Mouse (Mus musculus): Measurements from ENCODE around the gene Rnf19b. TPM values are rescaled to one million over a fixed set of nuclear protein-coding genes. Genes with fewer than 3 reads are reported as not detected.

Gene Rnf19b
- total and polyA plus RNA-seq, 3 experiments, result 10.8 to 76.9 (median 42.8) TPM

- no peak for TF ChIP-seq CTCF (IDR thresholded peaks at IDR 0.05; ENCODE audit: low read depth, low read length)
- TF ChIP-seq GATA2 (IDR thresholded peaks at IDR 0.05; ENCODE audit: borderline replicate concordance, low read depth, low read length), result no peak
- no peak for TF ChIP-seq TAL1 (conservative IDR thresholded peaks at IDR 0.05; ENCODE audit: low read depth, low read length)
- no peak for TF ChIP-seq GATA1 (IDR thresholded peaks at IDR 0.05; ENCODE audit: borderline replicate concordance, low read length)
- TF ChIP-seq POLR2AphosphoS5 (IDR thresholded peaks at IDR 0.05; ENCODE audit: insufficient replicate concordance, low read depth, low read length), result no peak
- Histone ChIP-seq H3K36me3 (replicated peaks) (peaks cover 6% of the 10 kb centered on the region), H3K4me3 (ENCODE audit: low read depth, low read length) (no peak overlapping the region), H3K4me1 (ENCODE audit: insufficient read depth, low read depth, low read length) (peaks cover 50% of the 10 kb centered on the region), H3K27me3 (ENCODE audit: insufficient read depth, low read length) (no peaks in the 10 kb centered on the region), H3K9me3 (replicated peaks) (no peaks in the 10 kb centered on the region)
- DNase-seq (ENCODE audit: low spot score) (no peak), ATAC-seq (ENCODE audit: extremely low read depth, insufficient number of reproducible peaks, low FRiP score, poor library complexity, severe bottlenecking) (no peak)
Observed at GRCm38 (mm10) chr4:129062281-129063075, 4.4 kb downstream of the Rnf19b start.

- Histone ChIP-seq H3K4me1 (ENCODE audit: insufficient read depth, low read depth, low read length) (peaks cover 40% of the 10 kb centered on the region), H3K9me3 (replicated peaks) (no peaks in the 10 kb centered on the region), H3K4me3 (ENCODE audit: low read depth, low read length) (no peak overlapping the region), H3K27me3 (ENCODE audit: insufficient read depth, low read length) (no peaks in the 10 kb centered on the region), H3K36me3 (replicated peaks) (peaks cover 7% of the 10 kb centered on the region)
- DNase-seq (ENCODE audit: low spot score), result no peak
- no peak for ATAC-seq (ENCODE audit: extremely low read depth, insufficient number of reproducible peaks, low FRiP score, poor library complexity, severe bottlenecking)
- TF ChIP-seq TAL1 (conservative IDR thresholded peaks at IDR 0.05; ENCODE audit: low read depth, low read length), result no peak
Observed at GRCm38 (mm10) chr4:129065688-129066236, 7.7 kb downstream of the Rnf19b start.

- ATAC-seq (ENCODE audit: extremely low read depth, insufficient number of reproducible peaks, low FRiP score, poor library complexity, severe bottlenecking) (peak; percentile 40), DNase-seq (ENCODE audit: low spot score) (no peak)
- Histone ChIP-seq H3K4me1 (ENCODE audit: insufficient read depth, low read depth, low read length) (peaks cover 25% of the 10 kb centered on the region), H3K4me3 (ENCODE audit: low read depth, low read length) (no peak overlapping the region), H3K9me3 (replicated peaks) (no peaks in the 10 kb centered on the region), H3K36me3 (replicated peaks) (peaks cover 9% of the 10 kb centered on the region), H3K27me3 (ENCODE audit: insufficient read depth, low read length) (no peaks in the 10 kb centered on the region)
- no peak for TF ChIP-seq GATA2 (IDR thresholded peaks at IDR 0.05; ENCODE audit: borderline replicate concordance, low read depth, low read length)
Observed at GRCm38 (mm10) chr4:129067638-129068415, 9.8 kb downstream of the Rnf19b start.

- TF ChIP-seq GATA1 (IDR thresholded peaks at IDR 0.05; ENCODE audit: borderline replicate concordance, low read length) (no peak), TAL1 (conservative IDR thresholded peaks at IDR 0.05; ENCODE audit: low read depth, low read length) (no peak), CTCF (IDR thresholded peaks at IDR 0.05; ENCODE audit: low read depth, low read length) (no peak), GATA2 (IDR thresholded peaks at IDR 0.05; ENCODE audit: borderline replicate concordance, low read depth, low read length) (no peak), POLR2AphosphoS5 (IDR thresholded peaks at IDR 0.05; ENCODE audit: insufficient replicate concordance, low read depth, low read length) (no peak)
- no peaks in the 10 kb centered on the region for H3K27me3 ChIP-seq (ENCODE audit: insufficient read depth, low read length)
- no peaks in the 10 kb centered on the region for H3K9me3 ChIP-seq (replicated peaks)
- DNase-seq (ENCODE audit: low spot score) (no peak), ATAC-seq (ENCODE audit: extremely low read depth, insufficient number of reproducible peaks, low FRiP score, poor library complexity, severe bottlenecking) (peak; percentile 45; the same call in 1 of the 2 replicates)
- peaks cover 21% of the 10 kb centered on the region for H3K4me1 ChIP-seq (ENCODE audit: insufficient read depth, low read depth, low read length)
- no peak overlapping the region for H3K4me3 ChIP-seq (ENCODE audit: low read depth, low read length)
- peaks cover 16% of the 10 kb centered on the region for H3K36me3 ChIP-seq (replicated peaks)
Observed at GRCm38 (mm10) chr4:129068848-129069247, 10.8 kb downstream of the Rnf19b start.

GRCm38 (mm10) chr4:129079126-129079525 lies 21.1 kb downstream of the Rnf19b start:
- H3K4me3 ChIP-seq (ENCODE audit: low read depth, low read length), result no peak overlapping the region
- H3K9me3 ChIP-seq (replicated peaks), result no peaks in the 10 kb centered on the region
- no peak for ATAC-seq (ENCODE audit: extremely low read depth, insufficient number of reproducible peaks, low FRiP score, poor library complexity, severe bottlenecking)
- no peaks in the 10 kb centered on the region; the same call in 1 of the 2 replicates for H3K4me1 ChIP-seq (ENCODE audit: insufficient read depth, low read depth, low read length)
- no peak for DNase-seq (ENCODE audit: low spot score)
- peaks cover 90% of the 10 kb centered on the region for H3K36me3 ChIP-seq (replicated peaks)
- no peaks in the 10 kb centered on the region for H3K27me3 ChIP-seq (ENCODE audit: insufficient read depth, low read length)
- TF ChIP-seq TAL1 (conservative IDR thresholded peaks at IDR 0.05; ENCODE audit: low read depth, low read length) (no peak), CTCF (IDR thresholded peaks at IDR 0.05; ENCODE audit: low read depth, low read length) (no peak), GATA1 (IDR thresholded peaks at IDR 0.05; ENCODE audit: borderline replicate concordance, low read length) (no peak), POLR2AphosphoS5 (IDR thresholded peaks at IDR 0.05; ENCODE audit: insufficient replicate concordance, low read depth, low read length) (no peak), GATA2 (IDR thresholded peaks at IDR 0.05; ENCODE audit: borderline replicate concordance, low read depth, low read length) (no peak)

GRCm38 (mm10) chr4:129081041-129081440 lies 23.0 kb downstream of the Rnf19b start:
- ATAC-seq (ENCODE audit: extremely low read depth, insufficient number of reproducible peaks, low FRiP score, poor library complexity, severe bottlenecking) (no peak), DNase-seq (ENCODE audit: low spot score) (no peak)
- no peak overlapping the region for H3K4me3 ChIP-seq (ENCODE audit: low read depth, low read length)
- peaks cover 87% of the 10 kb centered on the region for H3K36me3 ChIP-seq (replicated peaks)
- no peaks in the 10 kb centered on the region for H3K9me3 ChIP-seq (replicated peaks)
- no peaks in the 10 kb centered on the region; the same call in 1 of the 2 replicates for H3K4me1 ChIP-seq (ENCODE audit: insufficient read depth, low read depth, low read length)
- H3K27me3 ChIP-seq (ENCODE audit: insufficient read depth, low read length), result no peaks in the 10 kb centered on the region
- no peak for TF ChIP-seq GATA1 (IDR thresholded peaks at IDR 0.05; ENCODE audit: borderline replicate concordance, low read length)
- TF ChIP-seq CTCF (IDR thresholded peaks at IDR 0.05; ENCODE audit: low read depth, low read length), result no peak
- TF ChIP-seq GATA2 (IDR thresholded peaks at IDR 0.05; ENCODE audit: borderline replicate concordance, low read depth, low read length), result no peak
- TF ChIP-seq POLR2AphosphoS5 (IDR thresholded peaks at IDR 0.05; ENCODE audit: insufficient replicate concordance, low read depth, low read length), result no peak
- TF ChIP-seq TAL1 (conservative IDR thresholded peaks at IDR 0.05; ENCODE audit: low read depth, low read length), result no peak
